Mouse (Mus musculus) left cerebral cortex, postnatal 10 days (tissue): ENCODE data around the gene Rps6ka5. TPM values are rescaled to one million over a fixed set of nuclear protein-coding genes. Genes with fewer than 3 reads are reported as not detected.

ENCODE experiments used
- DNase-seq, 2 experiments: peaks; one replicate each; pipeline ENCODE4 v3.0.0; 2021 to 2022; ENCODE audit warnings: low spot score in 2 of 2, mixed read lengths in 1 of 2; ENCODE audit errors: extremely low spot score in 1 of 2
- intact Hi-C: fragments of 180-260 bp; cut with DNase I; formaldehyde crosslinking; loops from one replicate; pipeline ENCODE4 v1.15.1; 2025
- total RNA-seq, 2 experiments: library from RNA; stranded (reverse); gene quantifications; 2 replicates each; pipeline ENCODE4 v1.2.3; 2021

Gene Rps6ka5
- total RNA-seq, 2 experiments from 2014 or later, result 16.8 to 20.9 TPM

- intact Hi-C loops, result no loop called here
- DNase-seq, result no peak
These were observed 174.8 kb downstream of the Rps6ka5 start for GRCm38 (mm10) chr12:100551972-100552371.

- no peak for DNase-seq
- intact Hi-C loops, result no loop called here
These were observed 182.6 kb downstream of the Rps6ka5 start for GRCm38 (mm10) chr12:100544194-100544567.

- intact Hi-C loops, result no loop called here
- no peak for DNase-seq
These were observed 183.2 kb downstream of the Rps6ka5 start for GRCm38 (mm10) chr12:100543437-100544193.

GRCm38 (mm10) chr12:100542494-100542893 lies 184.3 kb downstream of the Rps6ka5 start:
- intact Hi-C loops, result no loop called here
- DNase-seq, result no peak

GRCm38 (mm10) chr12:100542076-100542475 lies 184.7 kb downstream of the Rps6ka5 start:
- intact Hi-C loops, result no loop called here
- no peak for DNase-seq

- no peak for DNase-seq
- intact Hi-C loops, result no loop called here
These were observed 187.5 kb downstream of the Rps6ka5 start for GRCm38 (mm10) chr12:100539158-100539714.

- intact Hi-C loops, result no loop called here
- peak in 1 of 2 experiments; percentile 53 for DNase-seq
These were observed 188.2 kb downstream of the Rps6ka5 start for GRCm38 (mm10) chr12:100538445-100539157.

- intact Hi-C loops, result no loop called here
- no peak for DNase-seq
These were observed 189.7 kb downstream of the Rps6ka5 start for GRCm38 (mm10) chr12:100537091-100537490.

GRCm38 (mm10) chr12:100535028-100535427 lies 191.8 kb downstream of the Rps6ka5 start:
- intact Hi-C loops, result no loop called here
- no peak for DNase-seq

- intact Hi-C loops, result no loop called here
- DNase-seq, result no peak
These were observed 192.8 kb downstream of the Rps6ka5 start for GRCm38 (mm10) chr12:100534028-100534427.

- intact Hi-C loops, result no loop called here
- no peak for DNase-seq
These were observed 193.6 kb downstream of the Rps6ka5 start for GRCm38 (mm10) chr12:100533209-100533608.

- no peak for DNase-seq
- intact Hi-C loops, result no loop called here
These were observed 195.0 kb downstream of the Rps6ka5 start for GRCm38 (mm10) chr12:100531740-100532139.

- intact Hi-C loops, result no loop called here
- DNase-seq, result no peak
These were observed 195.9 kb downstream of the Rps6ka5 start for GRCm38 (mm10) chr12:100530871-100531270.

GRCm38 (mm10) chr12:100529651-100530050 lies 197.1 kb downstream of the Rps6ka5 start:
- no peak for DNase-seq
- intact Hi-C loops, result no loop called here

- intact Hi-C loops, result no loop called here
- peak in 1 of 2 experiments; percentile 88 for DNase-seq
These were observed 197.6 kb downstream of the Rps6ka5 start for GRCm38 (mm10) chr12:100529172-100529571.

GRCm38 (mm10) chr12:100528246-100528645 lies 198.5 kb downstream of the Rps6ka5 start:
- intact Hi-C loops, result no loop called here
- DNase-seq, result no peak

GRCm38 (mm10) chr12:100527753-100528152 lies 199.0 kb downstream of the Rps6ka5 start:
- intact Hi-C loops, result no loop called here
- DNase-seq, result peak; percentile 86

GRCm38 (mm10) chr12:100527241-100527640 lies 199.5 kb downstream of the Rps6ka5 start:
- intact Hi-C loops, result no loop called here
- no peak for DNase-seq

- DNase-seq, result no peak
- intact Hi-C loops, result no loop called here
These were observed 200.8 kb downstream of the Rps6ka5 start for GRCm38 (mm10) chr12:100525939-100526338.

- intact Hi-C loops, result loop anchor here (5.0 kb wide), 1 partner anchor 93 kb away; no protein-coding TSS in a partner anchor
- DNase-seq, result peak in 1 of 2 experiments; percentile 68
These were observed 206.0 kb downstream of the Rps6ka5 start, which contains the start of gene Ttc7b for GRCm38 (mm10) chr12:100520794-100521186. Gene Ttc7b, minus strand, starts transcription at chr12:100520826.
